Mouse (Mus musculus) mesoderm, embryonic 11.5 days (tissue): ENCODE data around the gene Cep350.
"Not testable (repeated sequence)": the region's sequence is repeated elsewhere in the genome, so short reads cannot be mapped to it uniquely, and the experiment has no call there.

Experiments used
- DNase-seq: peaks from one replicate; pipeline ENCODE4 v3.0.0-alpha.2; 2012; ENCODE audit warnings: low read depth, low spot score

Gene Cep350

GRCm38 (mm10) chr1:155886846-155887245 lies 86.2 kb downstream of the Cep350 start:
- no peak for DNase-seq

- DNase-seq, result not testable (repeated sequence)
Measured at GRCm38 (mm10) chr1:155882646-155883231, 90.3 kb downstream of the Cep350 start.

- no peak for DNase-seq
Measured at GRCm38 (mm10) chr1:155879596-155879995, 93.5 kb downstream of the Cep350 start.

DNA sequence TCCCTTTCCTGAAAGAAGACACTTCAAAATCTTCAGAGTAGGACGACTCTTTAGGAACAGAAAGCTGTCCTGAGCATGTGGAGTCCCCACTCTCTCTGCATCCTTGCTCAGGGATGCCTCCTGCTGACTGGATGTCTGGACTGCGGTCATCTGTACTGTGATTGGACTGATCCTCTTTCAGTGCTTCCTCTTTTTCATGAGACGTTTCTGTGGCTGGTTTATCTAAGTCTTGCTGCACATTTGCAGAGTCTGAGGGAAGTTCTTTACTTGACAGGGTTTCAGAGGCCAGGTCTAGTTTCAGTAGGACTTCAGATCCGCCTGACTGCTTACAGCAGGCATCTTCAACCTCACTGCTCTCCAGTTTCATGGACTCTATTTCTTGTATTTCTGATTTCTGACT lies 110.1 kb downstream of the Cep350 start:
- no peak for DNase-seq

DNA sequence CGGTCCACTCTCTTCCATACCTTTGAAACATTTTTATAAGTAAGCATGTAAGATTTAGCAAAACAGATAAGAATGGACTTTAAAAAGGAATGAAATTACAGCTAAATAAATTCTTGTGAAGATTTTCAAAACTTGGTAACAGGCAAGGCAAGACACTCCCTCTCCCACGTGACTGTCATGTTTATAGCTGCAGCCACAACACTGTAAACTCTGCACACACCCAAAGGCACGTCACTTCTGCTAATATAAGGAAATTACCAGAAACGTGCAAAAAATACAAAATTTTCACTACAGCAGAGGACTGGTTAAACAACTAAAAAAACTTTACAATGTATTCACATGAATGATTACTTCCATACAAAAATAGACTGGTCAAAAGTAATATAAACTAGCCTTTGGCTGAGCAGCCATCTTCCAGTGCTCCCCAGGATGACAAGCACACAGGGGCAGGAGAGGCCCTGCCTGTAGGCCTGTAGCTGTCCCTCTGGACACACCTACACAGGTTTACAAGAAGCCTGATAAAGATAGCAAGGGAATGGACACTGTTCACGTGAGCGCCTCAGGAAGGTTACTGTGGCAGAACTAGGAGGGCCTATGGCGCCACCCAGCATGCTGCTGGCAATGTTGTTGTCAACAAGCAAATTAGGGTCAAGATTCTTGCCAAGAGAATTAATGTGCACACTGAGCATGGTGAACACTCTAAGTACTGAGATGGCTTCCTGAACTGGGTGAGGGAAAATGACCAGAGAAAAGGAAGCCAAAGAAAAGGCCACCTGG lies 117.9 kb downstream of the Cep350 start:
- no peak for DNase-seq

DNA sequence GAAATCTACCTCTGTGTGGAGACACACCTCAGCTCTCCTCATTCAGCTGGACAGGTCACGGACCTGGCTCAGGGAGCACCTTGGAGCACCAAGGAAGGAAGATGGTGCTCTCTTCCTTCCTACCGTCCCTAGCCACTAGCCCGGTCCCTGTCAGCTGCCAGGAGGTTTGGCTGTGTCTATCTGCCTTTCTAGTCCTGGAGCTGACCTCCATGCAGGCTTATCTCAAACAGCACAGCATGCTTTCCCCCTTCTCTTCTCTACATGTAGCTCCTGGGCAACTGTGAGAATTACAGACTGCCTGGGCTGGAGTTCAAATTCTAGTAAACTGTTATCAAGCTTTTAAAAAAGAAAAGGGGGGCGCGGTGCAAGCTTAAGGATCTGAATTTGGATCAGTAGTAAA lies 120.0 kb downstream of the Cep350 start:
- no peak for DNase-seq

- no peak for DNase-seq
Measured at GRCm38 (mm10) chr1:155844235-155844634, 128.8 kb downstream of the Cep350 start.

- no peak for DNase-seq
Measured at GRCm38 (mm10) chr1:155843538-155843937, 129.5 kb downstream of the Cep350 start.

DNA sequence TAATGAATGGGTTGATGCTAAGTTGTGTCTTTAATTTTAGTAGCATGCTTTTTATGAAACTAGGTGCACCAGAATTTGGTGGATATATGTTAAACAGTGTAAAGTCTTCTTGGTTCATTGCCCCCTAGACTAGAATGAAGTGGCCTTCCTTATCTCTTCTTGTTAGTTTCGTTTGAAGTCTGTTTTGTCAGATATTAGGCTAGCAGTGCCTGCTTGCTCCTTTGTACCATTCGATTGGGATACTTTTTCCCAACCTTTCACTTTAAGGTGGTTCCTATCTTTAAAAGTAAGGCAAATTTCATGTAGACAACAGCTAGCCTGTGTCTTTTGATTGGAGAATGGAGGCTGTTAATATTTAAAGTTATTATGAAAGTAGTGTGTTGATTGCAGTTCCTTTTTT lies 137.4 kb downstream of the Cep350 start:
- no peak for DNase-seq

DNA sequence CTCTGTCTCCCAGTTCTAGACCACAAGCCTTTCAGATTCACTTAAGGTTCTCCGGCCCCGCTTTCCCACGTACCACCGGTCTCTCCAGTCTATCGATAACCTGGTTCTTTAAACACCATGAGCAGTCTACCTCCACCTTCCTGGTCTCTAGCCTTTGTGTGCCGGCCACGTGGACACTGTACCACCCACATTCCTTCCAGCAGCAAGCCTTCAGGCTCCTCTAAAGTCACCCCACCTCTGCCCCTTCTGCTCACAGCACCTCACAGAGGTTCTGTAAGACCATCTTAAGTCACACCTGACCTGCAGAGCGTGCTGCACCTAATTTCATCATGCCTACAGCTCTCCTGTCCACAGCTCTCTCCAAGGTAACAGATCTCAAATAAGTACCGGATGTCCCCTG lies 139.4 kb downstream of the Cep350 start:
- DNase-seq, result no peak

DNA sequence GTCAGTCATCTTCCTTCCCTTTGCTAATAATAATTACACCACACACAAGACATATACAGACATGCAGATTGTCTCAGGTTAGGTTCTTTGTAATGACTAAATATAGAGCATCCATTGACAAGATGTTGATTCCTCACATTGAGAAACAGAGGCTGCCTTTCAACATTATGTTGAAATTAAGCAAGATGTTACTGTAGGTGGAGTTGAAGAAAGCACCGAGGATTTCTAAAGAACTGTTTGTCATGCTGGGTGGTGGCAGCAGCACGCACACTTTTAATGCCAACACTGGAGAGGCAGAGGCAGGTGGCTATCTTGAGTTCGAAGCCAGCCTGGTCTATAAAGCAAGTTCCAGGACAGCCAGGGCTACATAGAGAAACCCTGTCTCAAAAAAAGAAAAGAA lies 141.1 kb downstream of the Cep350 start:
- DNase-seq, result no peak

GRCm38 (mm10) chr1:155830861-155831260 lies 142.2 kb downstream of the Cep350 start:
- no peak for DNase-seq

GRCm38 (mm10) chr1:155827703-155828295 lies 145.3 kb downstream of the Cep350 start:
- no peak for DNase-seq

DNA sequence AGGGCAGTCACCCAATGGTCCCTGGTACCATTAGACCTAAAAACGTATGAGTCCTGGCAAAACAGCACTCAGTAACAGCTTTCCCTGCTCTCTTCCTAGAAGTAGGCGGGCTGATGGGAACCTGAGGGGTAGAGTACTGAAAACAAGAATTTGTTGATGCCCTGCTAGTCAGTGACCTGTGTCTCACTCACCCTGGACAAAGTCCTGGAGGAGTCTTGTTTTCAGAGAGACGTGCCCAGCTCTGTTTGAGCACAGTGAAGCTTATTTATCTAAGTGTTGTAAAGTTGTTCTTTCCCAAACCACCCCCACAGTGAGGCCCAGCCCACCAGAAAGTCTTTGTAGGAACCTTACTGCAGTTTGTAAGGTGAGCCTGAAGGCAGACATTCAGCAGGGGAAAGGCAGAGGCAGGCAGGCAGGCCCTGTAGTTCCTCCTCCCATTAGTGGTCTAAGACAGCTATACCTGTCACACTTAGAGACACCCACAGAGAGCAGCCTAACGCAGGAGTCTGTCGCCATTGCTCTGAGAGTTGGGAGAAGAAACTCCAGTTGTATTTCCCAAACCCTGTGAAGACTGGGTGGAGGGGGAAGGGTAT lies 146.2 kb downstream of the Cep350 start:
- DNase-seq, result no peak

GRCm38 (mm10) chr1:155825940-155826716 lies 146.9 kb downstream of the Cep350 start:
- no peak for DNase-seq

GRCm38 (mm10) chr1:155820646-155821045 lies 152.4 kb downstream of the Cep350 start:
- no peak for DNase-seq

- no peak for DNase-seq
Measured at GRCm38 (mm10) chr1:155816167-155816566, 156.9 kb downstream of the Cep350 start.

GRCm38 (mm10) chr1:155812581-155813499 lies 160.2 kb downstream of the Cep350 start, which contains the start of gene Qsox1:
Gene Qsox1, minus strand, starts transcription at chr1:155812889.
- peak; percentile 92 for DNase-seq

GRCm38 (mm10) chr1:155811995-155812580 lies 161.0 kb downstream of the Cep350 start:
- DNase-seq, result peak; percentile 47

DNA sequence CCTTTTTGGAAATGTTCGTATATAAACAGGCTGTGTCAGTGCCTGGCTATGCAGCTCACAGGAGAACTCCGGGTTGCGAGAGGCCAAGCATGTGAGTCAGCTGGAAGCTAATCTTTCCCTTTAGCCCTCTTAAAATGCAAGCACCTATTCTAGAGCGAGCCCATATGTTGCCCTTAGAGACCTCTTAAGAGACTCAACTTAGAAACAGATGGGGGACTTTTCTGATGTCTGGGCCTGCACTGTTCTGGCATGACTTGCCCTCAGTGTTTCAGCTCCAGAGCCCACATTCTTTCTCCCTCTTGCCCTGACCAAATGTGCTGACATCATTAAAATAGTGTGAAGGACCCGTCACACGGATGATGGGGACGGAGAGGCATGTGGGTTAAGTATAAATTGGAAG lies 162.4 kb downstream of the Cep350 start:
- DNase-seq, result peak; percentile 21
